Mouse (Mus musculus) forebrain, embryonic 14.5 days (tissue): ENCODE measurements around the gene Mon1a. TPM values are rescaled to one million over a fixed set of nuclear protein-coding genes. Genes with fewer than 3 reads are reported as not detected.

ENCODE experiments used
- ATAC-seq: fragments of 200-750 bp; cut with Nextera tagmentation; 2 replicates; pipeline ENCODE4 v1.8.0; 2017; ENCODE audit warnings: mild to moderate bottlenecking, moderate library complexity
- DNase-seq: peaks from one replicate; pipeline ENCODE4 v3.0.0-alpha.2; 2015; ENCODE audit warnings: low spot score
- H3K27ac ChIP-seq: fragments of 300-500 bp; sonication (generic); 2 replicates; pipeline ENCODE4 v1.5.1; 2014; ENCODE audit warnings: low read depth, mild to moderate bottlenecking, control low read depth, low read length, moderate library complexity
- H3K27me3 ChIP-seq: fragments of 300-500 bp; sonication (generic); replicated peaks from 2 replicates; pipeline ENCODE4 v1.6.1; 2014; ENCODE audit warnings: low read length, control low read depth, mixed read lengths; ENCODE audit not compliant: control insufficient read depth, insufficient read depth
- H3K36me3 ChIP-seq: fragments of 300-500 bp; sonication (generic); 2 replicates; pipeline ENCODE4 v1.6.1; 2014; ENCODE audit warnings: low read length, control low read depth; ENCODE audit not compliant: control insufficient read depth, insufficient read depth
- H3K4me1 ChIP-seq: fragments of 300-500 bp; sonication (generic); 2 replicates; pipeline ENCODE4 v1.6.1; 2014; ENCODE audit warnings: antibody characterized with exemption, low read length, control low read depth; ENCODE audit not compliant: control insufficient read depth, insufficient read depth
- H3K4me2 ChIP-seq: fragments of 300-500 bp; sonication (generic); 2 replicates; pipeline ENCODE4 v1.6.1; 2014; ENCODE audit warnings: mild to moderate bottlenecking, control low read depth, low read length
- H3K4me3 ChIP-seq: fragments of 300-500 bp; sonication (generic); 2 replicates; pipeline ENCODE4 v1.5.1; 2014; ENCODE audit warnings: low read depth, low read length, control low read depth
- H3K9ac ChIP-seq: fragments of 300-500 bp; sonication (generic); 2 replicates; pipeline ENCODE4 v1.6.1; 2014; ENCODE audit warnings: mild to moderate bottlenecking, low read length, control low read depth, moderate library complexity
- H3K9me3 ChIP-seq: fragments of 300-500 bp; sonication (generic); replicated peaks from 2 replicates; pipeline ENCODE4 v1.6.1; 2016; ENCODE audit warnings: low read length, control low read depth, mixed read lengths; ENCODE audit not compliant: control insufficient read depth
- WGBS: fragments of 180-500 bp; shearing (Covaris S2); extraction: QIAGEN DNeasy Blood & Tissue Kit; methylation state at CpG from one replicate; pipeline ENCODE4 v1.1.7; 2014; 5-methylcytosine and 5-hydroxymethylcytosine counted together
- polyA plus RNA-seq: library from polyadenylated mRNA; unstranded; fragments of >200 nt; fragmentation: Nextera tagmentation; extraction: Ambion mirVana; gene quantifications from 2 replicates; pipeline ENCODE4 v1.2.1, GENCODE M21; 2014

The Mon1a gene
- polyA plus RNA-seq, 1 experiment from 2014 or later, result 23.5 TPM

DNA sequence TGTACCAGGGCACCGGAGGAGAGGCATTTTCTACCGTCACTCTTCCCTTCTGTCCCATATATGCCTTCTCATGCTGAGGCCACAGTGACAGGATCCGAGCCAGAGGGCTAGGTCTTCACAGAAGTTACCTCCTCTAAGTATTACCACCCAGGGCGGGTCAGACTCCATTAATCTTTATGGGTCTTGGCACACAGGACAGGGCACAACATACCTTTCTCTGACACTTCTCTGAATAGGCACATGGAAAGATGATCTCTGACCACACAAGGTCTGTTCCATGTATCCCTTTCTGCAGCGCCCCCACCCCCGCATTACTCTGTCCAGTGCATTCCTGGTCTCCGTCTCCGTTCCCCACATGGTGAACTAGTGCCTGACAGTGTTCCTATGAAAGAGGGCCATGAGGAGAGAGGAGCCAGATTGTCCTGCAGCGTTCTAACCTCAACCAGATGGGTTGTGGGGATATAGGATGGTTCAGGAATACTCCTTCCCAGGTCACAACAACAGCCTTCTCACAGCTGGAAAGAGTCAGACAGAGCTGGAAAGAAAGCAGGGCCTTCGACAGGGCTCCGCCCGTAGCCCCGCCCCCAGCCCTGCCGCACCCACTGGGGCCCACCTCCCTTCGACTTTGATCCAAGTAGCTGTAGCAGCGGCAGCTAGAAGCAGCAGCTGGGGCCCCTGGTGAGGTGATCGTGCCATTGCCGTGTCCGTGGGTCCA, 18.5 kb downstream of the Mon1a start, which contains the start of gene Mst1r:
Gene Mst1r (plus strand): TSS at position 622 of the 715 bp plus-strand sequence.
- H3K9ac ChIP-seq, result peak within 1 kb of the TSS; percentile 43; the same call in 1 of the 2 replicates
- ATAC-seq (0 out of 2 replicates have a peak, but pooled peaks have one; percentile 29), DNase-seq (peak; percentile 47)
- no peaks in the 10 kb centered on the region for H3K9me3 ChIP-seq
- peaks cover 8% of the 10 kb centered on the region for H3K4me1 ChIP-seq
- H3K27me3 ChIP-seq, result no peaks in the 10 kb centered on the region
- peaks cover 4% of the 10 kb centered on the region for H3K36me3 ChIP-seq
- H3K4me3 ChIP-seq, result 0 out of 2 replicates have a peak within 1 kb of the TSS, but pooled peaks have one; percentile 10
- no peak within 1 kb of the TSS for H3K27ac ChIP-seq
- WGBS, result 24% methylated on average over 19 of the region's 19 CpGs
- H3K4me2 ChIP-seq, result peak within 1 kb of the TSS; percentile 49

DNA sequence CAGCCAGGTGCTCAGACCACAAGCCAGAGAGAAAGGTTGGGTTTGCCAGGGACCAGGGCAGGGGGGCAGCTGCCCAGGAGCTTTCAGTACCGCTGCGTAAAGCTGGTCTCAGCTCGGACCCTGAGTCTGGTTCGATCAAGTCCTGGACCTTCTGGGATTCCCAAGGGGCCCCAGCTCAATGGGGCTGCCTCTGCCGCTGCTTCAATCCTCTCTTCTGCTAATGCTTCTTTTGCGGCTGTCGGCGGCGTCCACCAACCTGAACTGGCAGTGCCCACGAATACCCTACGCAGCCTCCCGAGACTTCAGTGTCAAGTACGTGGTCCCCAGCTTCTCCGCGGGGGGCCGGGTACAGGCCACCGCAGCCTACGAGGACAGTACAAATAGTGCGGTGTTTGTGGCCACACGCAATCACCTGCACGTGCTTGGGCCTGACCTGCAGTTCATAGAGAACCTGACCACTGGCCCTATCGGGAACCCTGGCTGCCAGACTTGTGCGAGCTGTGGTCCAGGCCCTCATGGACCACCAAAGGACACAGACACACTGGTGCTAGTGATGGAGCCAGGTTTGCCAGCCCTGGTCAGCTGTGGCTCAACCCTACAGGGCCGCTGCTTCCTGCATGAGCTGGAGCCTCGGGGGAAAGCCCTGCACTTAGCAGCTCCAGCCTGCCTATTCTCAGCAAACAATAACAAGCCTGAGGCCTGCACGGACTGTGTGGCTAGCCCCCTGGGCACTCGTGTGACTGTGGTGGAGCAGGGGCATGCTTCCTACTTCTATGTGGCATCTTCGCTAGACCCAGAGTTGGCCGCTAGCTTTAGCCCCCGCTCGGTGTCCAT, 19.2 kb downstream of the Mon1a start:
- 45% methylated on average over 31 of the region's 31 CpGs for WGBS
- peaks cover 4% of the 10 kb centered on the region for H3K36me3 ChIP-seq
- H3K9me3 ChIP-seq, result no peaks in the 10 kb centered on the region
- DNase-seq (no peak), ATAC-seq (0 out of 2 replicates have a peak, but pooled peaks have one; percentile 2)
- H3K4me2 ChIP-seq, result peak overlapping the region; percentile 49
- H3K27ac ChIP-seq, result no peak overlapping the region
- no peaks in the 10 kb centered on the region for H3K27me3 ChIP-seq
- 0 out of 2 replicates have a peak overlapping the region, but pooled peaks have one; percentile 10 for H3K4me3 ChIP-seq
- peaks cover 6% of the 10 kb centered on the region; the same call in 1 of the 2 replicates for H3K4me1 ChIP-seq
- H3K9ac ChIP-seq, result peak overlapping the region; percentile 43; the same call in 1 of the 2 replicates

DNA sequence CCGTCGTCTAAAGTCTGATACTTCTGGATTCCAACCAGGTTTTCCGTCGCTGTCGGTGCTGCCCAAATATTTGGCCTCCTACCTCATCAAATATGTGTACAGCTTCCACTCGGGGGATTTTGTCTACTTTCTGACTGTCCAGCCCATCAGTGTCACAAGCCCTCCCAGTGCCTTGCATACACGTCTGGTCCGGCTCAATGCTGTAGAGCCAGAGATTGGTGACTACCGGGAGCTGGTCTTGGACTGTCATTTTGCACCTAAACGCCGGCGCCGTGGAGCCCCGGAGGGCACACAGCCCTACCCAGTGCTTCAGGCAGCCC, 19.8 kb downstream of the Mon1a start:
- ATAC-seq, result no peak
- H3K9ac ChIP-seq, result no peak overlapping the region
- WGBS, result 85% methylated on average over 14 of the region's 14 CpGs
- H3K4me3 ChIP-seq, result no peak overlapping the region
- no peak for DNase-seq
- H3K27ac ChIP-seq, result no peak overlapping the region
- H3K27me3 ChIP-seq, result no peaks in the 10 kb centered on the region
- no peaks in the 10 kb centered on the region for H3K9me3 ChIP-seq
- no peak overlapping the region for H3K4me2 ChIP-seq
- H3K36me3 ChIP-seq, result peaks cover 2% of the 10 kb centered on the region
- H3K4me1 ChIP-seq, result peaks cover 6% of the 10 kb centered on the region; the same call in 1 of the 2 replicates

GRCm38 (mm10) chr9:107908410-107909158, 20.6 kb downstream of the Mon1a start:
- H3K27me3 ChIP-seq, result no peaks in the 10 kb centered on the region
- H3K4me1 ChIP-seq, result peaks cover 6% of the 10 kb centered on the region; the same call in 1 of the 2 replicates
- H3K4me2 ChIP-seq, result no peak overlapping the region
- DNase-seq, result no peak
- H3K36me3 ChIP-seq, result no peaks in the 10 kb centered on the region
- no peaks in the 10 kb centered on the region for H3K9me3 ChIP-seq
- H3K27ac ChIP-seq, result no peak overlapping the region
- H3K4me3 ChIP-seq, result no peak overlapping the region
- no peak for ATAC-seq
- WGBS, result 23% methylated on average over 18 of the region's 18 CpGs
- H3K9ac ChIP-seq, result no peak overlapping the region

- H3K4me2 ChIP-seq, result no peak overlapping the region
- no peak overlapping the region for H3K9ac ChIP-seq
- no peak for ATAC-seq
Observed at GRCm38 (mm10) chr9:107910025-107910769, 22.2 kb downstream of the Mon1a start.

DNA sequence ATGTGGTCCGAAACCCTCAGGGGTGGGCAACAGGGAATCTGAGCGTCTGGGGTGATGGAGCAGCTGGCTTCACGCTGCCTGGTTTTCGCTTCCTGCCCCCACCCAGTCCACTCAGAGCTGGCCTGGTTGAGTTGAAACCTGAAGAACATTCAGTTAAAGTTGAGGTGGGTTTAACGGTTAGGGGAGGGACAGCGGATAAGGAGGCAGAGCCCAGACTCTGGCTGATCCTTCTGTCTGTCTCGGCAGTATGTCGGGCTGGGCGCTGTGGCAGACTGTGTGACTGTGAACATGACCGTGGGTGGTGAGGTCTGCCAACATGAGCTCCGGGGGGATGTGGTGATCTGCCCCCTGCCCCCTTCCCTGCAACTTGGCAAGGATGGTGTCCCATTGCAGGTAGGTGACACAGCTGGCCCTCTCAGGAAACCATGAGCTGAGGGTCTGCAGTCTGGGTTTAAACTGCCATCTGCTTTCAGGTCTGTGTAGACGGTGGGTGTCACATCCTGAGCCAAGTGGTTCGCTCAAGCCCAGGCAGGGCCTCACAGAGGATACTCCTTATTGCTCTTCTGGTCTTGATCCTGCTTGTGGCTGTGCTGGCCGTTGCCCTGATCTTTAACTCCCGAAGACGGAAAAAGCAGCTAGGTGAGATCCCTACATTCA, 26.9 kb downstream of the Mon1a start:
- Histone ChIP-seq H3K4me1 (0 out of 2 replicates have a peak, but pooled peaks cover 4% of the 10 kb centered on the region), H3K9ac (no peak overlapping the region), H3K27ac (no peak overlapping the region), H3K9me3 (no peaks in the 10 kb centered on the region), H3K36me3 (no peaks in the 10 kb centered on the region), H3K4me3 (no peak overlapping the region), H3K27me3 (no peaks in the 10 kb centered on the region), H3K4me2 (no peak overlapping the region)
- DNase-seq (no peak), ATAC-seq (no peak)
- WGBS, result 87% methylated on average over 16 of the region's 16 CpGs

More at GRCm38 (mm10) chr9:107910025-107910769, 22.2 kb downstream of the Mon1a start:
- 88% methylated on average over 15 of the region's 15 CpGs for WGBS
- Histone ChIP-seq H3K27ac (no peak overlapping the region), H3K27me3 (no peaks in the 10 kb centered on the region), H3K36me3 (no peaks in the 10 kb centered on the region), H3K4me3 (no peak overlapping the region), H3K9me3 (no peaks in the 10 kb centered on the region), H3K4me1 (peaks cover 6% of the 10 kb centered on the region; the same call in 1 of the 2 replicates)
- DNase-seq, result no peak

GRCm38 (mm10) chr9:107917895-107918608, 30.1 kb downstream of the Mon1a start:
- Histone ChIP-seq H3K27ac (no peak overlapping the region), H3K9me3 (no peaks in the 10 kb centered on the region), H3K4me3 (no peak overlapping the region), H3K36me3 (no peaks in the 10 kb centered on the region), H3K27me3 (no peaks in the 10 kb centered on the region), H3K4me1 (0 out of 2 replicates have a peak, but pooled peaks cover 4% of the 10 kb centered on the region), H3K4me2 (no peak overlapping the region), H3K9ac (no peak overlapping the region)
- ATAC-seq (no peak), DNase-seq (peak; percentile 65)
- 43% methylated on average over 13 of the region's 13 CpGs for WGBS
